Mouse (Mus musculus): ENCODE results near the gene Vmn1r71. TPM values are rescaled to one million over a fixed set of nuclear protein-coding genes. Genes with fewer than 3 reads are reported as not detected.
"Not testable (repeated sequence)": the region's sequence is repeated elsewhere in the genome, so short reads cannot be mapped to it uniquely, and the experiment has no call there.

Vmn1r71 gene
- not detected in 2 replicates for polyA plus RNA-seq (2015; fragmentation: Nextera tagmentation; extraction: Ambion mirVana)

DNA sequence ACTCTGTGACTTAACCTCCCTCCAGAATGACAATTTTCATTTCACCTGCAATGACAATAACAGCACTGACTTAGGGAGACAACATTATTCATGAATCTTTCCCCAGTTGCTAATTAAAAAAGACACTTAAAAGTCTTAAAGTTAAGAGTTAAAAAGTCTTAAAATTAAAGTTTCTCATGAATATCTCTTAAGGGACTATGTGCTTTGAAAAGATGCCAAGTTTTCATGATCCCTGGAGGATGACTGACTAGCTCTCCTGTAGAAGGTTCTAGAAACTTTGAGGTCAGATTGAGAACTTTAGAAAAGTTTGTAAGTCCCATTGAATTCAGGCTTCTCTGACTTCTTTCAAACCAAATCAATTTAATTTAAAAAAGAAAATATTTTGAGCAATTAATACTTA lies at the start of gene Vmn1r71:
Gene Vmn1r71, minus strand, starts transcription at position 101 of the 400 bp plus-strand sequence.
- Histone ChIP-seq H3K4me2 (no peak within 1 kb of the TSS), H3K9ac (no peak within 1 kb of the TSS), H3K36me3 (no peaks in the 10 kb centered on the region), H3K27ac (replicated peaks) (no peak within 1 kb of the TSS), H3K4me3 (no peak within 1 kb of the TSS), H3K27me3 (no peaks in the 10 kb centered on the region), H3K9me3 (peaks cover 18% of the 10 kb centered on the region; the same call in 1 of the 2 replicates), H3K4me1 (replicated peaks) (no peaks in the 10 kb centered on the region)
- ATAC-seq (ENCODE audit: low FRiP score, low read depth): no peak

DNA sequence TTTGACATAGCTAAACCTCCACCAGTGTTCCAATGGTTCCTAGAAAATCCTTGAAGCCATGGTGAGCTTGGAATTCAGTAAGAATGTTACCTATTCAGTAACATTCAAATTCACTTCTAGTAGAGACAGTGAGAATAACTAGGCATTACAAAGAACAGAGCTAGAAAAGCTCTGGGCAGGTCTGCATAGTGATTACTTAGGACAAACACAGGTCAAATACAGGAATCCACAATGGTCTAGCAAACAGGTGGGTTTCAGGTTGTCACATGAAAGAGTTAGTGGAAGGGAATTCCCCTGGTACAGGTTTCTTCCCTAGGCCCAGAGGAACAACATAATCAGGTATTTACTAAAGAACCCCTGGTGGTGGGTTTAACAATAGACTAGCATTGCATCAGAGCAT lies 3.4 kb upstream of the Vmn1r71 start:
- ATAC-seq (ENCODE audit: low FRiP score, low read depth); H3K36me3 ChIP-seq; H3K4me1 ChIP-seq (replicated peaks); H3K9ac ChIP-seq; H3K4me2 ChIP-seq; H3K4me3 ChIP-seq; H3K27me3 ChIP-seq; H3K27ac ChIP-seq (replicated peaks): not testable (repeated sequence)
- H3K9me3 ChIP-seq: peaks cover 16% of the 10 kb centered on the region; the same call in 1 of the 2 replicates

Other genes with a start within 250 kb of the Vmn1r71 start
- gene Vmn1r68, start 195.9 kb downstream of the Vmn1r71 start, polyA plus RNA-seq (2015; fragmentation: Nextera tagmentation; extraction: Ambion mirVana): not detected in 2 replicates
- not detected in 2 replicates for gene Vmn1r69, start 140.7 kb downstream of the Vmn1r71 start, polyA plus RNA-seq (2015; fragmentation: Nextera tagmentation; extraction: Ambion mirVana)
- gene Vmn1r70, start 122.8 kb downstream of the Vmn1r71 start, polyA plus RNA-seq (2015; fragmentation: Nextera tagmentation; extraction: Ambion mirVana): not detected in 2 replicates
- gene Nlrp4b, start 66.6 kb downstream of the Vmn1r71 start, polyA plus RNA-seq (2015; fragmentation: Nextera tagmentation; extraction: Ambion mirVana): not detected in 2 replicates
- gene Zscan4b, start 150.7 kb upstream of the Vmn1r71 start, polyA plus RNA-seq (2015; fragmentation: Nextera tagmentation; extraction: Ambion mirVana): not detected in 2 replicates